ENCODE assay signal across 39 mouse cellular contexts in the genomic region with DNA sequence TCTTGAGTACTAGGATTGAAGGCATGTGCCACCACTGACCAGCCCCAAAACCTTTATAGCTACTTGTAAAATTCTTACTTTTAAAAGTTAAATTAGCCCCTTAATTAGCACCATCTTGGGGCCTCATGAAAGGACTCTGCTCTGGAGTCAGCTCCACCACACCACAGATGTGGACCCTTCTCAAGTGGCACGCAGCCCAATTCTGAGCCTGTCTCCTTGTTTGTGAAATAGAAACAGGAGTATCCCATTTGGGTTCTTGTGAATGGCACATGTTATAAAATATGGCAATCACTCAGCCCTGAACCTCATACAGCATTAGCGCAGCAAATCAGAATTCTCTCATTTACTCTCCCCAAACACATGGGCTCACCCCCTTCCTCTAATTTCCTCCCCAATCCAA. TPM values are rescaled to one million over a fixed set of nuclear protein-coding genes. Genes with fewer than 3 reads are reported as not detected.
"Had no signal": no experiment of that assay in that cellular context is flagged by ENCODE, and none has a peak within 500 bp of the region (broad histone marks: within the 10 kb centered on the region; RNA-seq: fewer than 3 reads in every experiment).

No protein-coding gene starts in this region.

- H3K27me3 ChIP-seq: heart, embryonic 12.5 days; heart, embryonic 13.5 days; heart, embryonic 15.5 days; hindbrain, embryonic 12.5 days; hindbrain, embryonic 13.5 days; hindbrain, embryonic 15.5 days; intestine, embryonic 15.5 days; kidney, embryonic 15.5 days had no signal

- H3K4me1 ChIP-seq: heart, embryonic 12.5 days; hindbrain, embryonic 10.5 days; hindbrain, embryonic 12.5 days; hindbrain, embryonic 15.5 days; intestine, embryonic 15.5 days; kidney, embryonic 15.5 days had no signal

- H3K9ac ChIP-seq: heart, embryonic 12.5 days; heart, embryonic 13.5 days; heart, embryonic 15.5 days; hindbrain, embryonic 12.5 days; hindbrain, embryonic 13.5 days; hindbrain, embryonic 14.5 days; hindbrain, embryonic 15.5 days; intestine, embryonic 15.5 days; kidney, embryonic 15.5 days had no signal

- H3K27ac ChIP-seq: heart, adult 2 months; heart, embryonic 13.5 days; heart, embryonic 15.5 days; hindbrain, embryonic 10.5 days; hindbrain, embryonic 12.5 days; hindbrain, embryonic 13.5 days; hindbrain, embryonic 14.5 days; hindbrain, embryonic 15.5 days; hindbrain, postnatal 0 days; intestine, embryonic 15.5 days; kidney, embryonic 15.5 days; kidney, postnatal 0 days; layer of hippocampus, adult 2 months; left cerebral cortex, adult 2 months had no signal

- H3K9me3 ChIP-seq: heart, embryonic 12.5 days; heart, embryonic 13.5 days; heart, embryonic 15.5 days; hindbrain, embryonic 10.5 days; hindbrain, embryonic 12.5 days; hindbrain, embryonic 13.5 days; hindbrain, embryonic 15.5 days; intestine, embryonic 15.5 days; kidney, embryonic 15.5 days had no signal

- H3K4me3 ChIP-seq: heart, adult 2 months; heart, embryonic 12.5 days; heart, embryonic 13.5 days; heart, embryonic 15.5 days; hindbrain, embryonic 10.5 days; hindbrain, embryonic 12.5 days; hindbrain, embryonic 13.5 days; hindbrain, embryonic 15.5 days; intestine, embryonic 15.5 days; kidney, embryonic 15.5 days; layer of hippocampus, adult 2 months; left cerebral cortex, adult 2 months had no signal

- ATAC-seq: hindbrain, embryonic 16.5 days; hindbrain, postnatal 0 days; intestine, embryonic 15.5 days; intestine, embryonic 16.5 days; intestine, postnatal 0 days had no signal

- DNase-seq: heart, adult 2 months; heart, postnatal 10 days; heart, postnatal 36 days; heart, postnatal 4 days; kidney, adult 11 months; kidney, adult 18-20 months; kidney, adult 2 months; kidney, adult 8-10 months; kidney, adult 9 months; kidney, postnatal 10 days; kidney, postnatal 14 days; kidney, postnatal 25 days; kidney, postnatal 36 days; kidney, postnatal 4 days; layer of hippocampus, adult 9-11 months; layer of hippocampus, postnatal 36 days had no signal

- H3K4me2 ChIP-seq: heart, embryonic 11.5 days; heart, embryonic 12.5 days; heart, embryonic 13.5 days; heart, embryonic 15.5 days; hindbrain, embryonic 12.5 days; hindbrain, embryonic 13.5 days; hindbrain, embryonic 14.5 days; hindbrain, embryonic 15.5 days; intestine, embryonic 15.5 days; kidney, embryonic 15.5 days had no signal

RNA-seq across cellular contexts. Expression of gene Trim72, which starts 24.9 kb away (rescaled TPM):
- total RNA-seq: hematopoietic stem cell, adult 5-6 weeks had no signal
- polyA plus RNA-seq: hindbrain, embryonic 10.5 days; hindbrain, embryonic 11.5 days; hindbrain, embryonic 14.5 days; hindbrain, embryonic 15.5 days; hindbrain, embryonic 16.5 days; hindbrain, postnatal 0 days; kidney, embryonic 14.5 days had no signal

RNA-seq across cellular contexts. Expression of gene Prss8, which starts 49.0 kb away (rescaled TPM):
- total RNA-seq: heart, adult 2 months; heart, adult 8-10 months; heart, postnatal 10 days; heart, postnatal 25 days; heart, postnatal 36 days; heart, postnatal 4 days; hematopoietic stem cell, adult 5-6 weeks had no signal
